Mouse (Mus musculus): ENCODE measurements at regions not wholly inside any gene's neighbourhood (a gene's known extent, or its start where the extent isn't known, plus 50 kb on each side); places are given as distances from the start of the nearest gene placed in this dataset.

- TF ChIP-seq CTCF (IDR thresholded peaks at IDR 0.05; ENCODE audit: low read depth) (no peak), EP300 (IDR thresholded peaks at IDR 0.05; ENCODE audit: low read depth) (no peak)
- DNase-seq (ENCODE audit: low read depth in 3 of 3, low spot score in 3 of 3), result no peak
- 36% methylated on average over 5 of the region's 5 CpGs for WGBS (ENCODE audit: insufficient replicate concordance)
- no peak overlapping the region for H3K4me3 ChIP-seq (ENCODE audit: insufficient read depth in 1 of 2, low read depth in 2 of 2, low read length in 2 of 2)
- H3K9ac ChIP-seq (replicated peaks), result no peak overlapping the region
- no peaks in the 10 kb centered on the region for H3K4me1 ChIP-seq (replicated peaks; ENCODE audit: control insufficient read depth in 2 of 2, insufficient read depth in 2 of 2, low read length in 1 of 2)
- no peaks in the 10 kb centered on the region for H3K36me3 ChIP-seq (replicated peaks; ENCODE audit: control insufficient read depth, insufficient read depth, low read depth)
- H3K27ac ChIP-seq, result no peak overlapping the region
- H3K27me3 ChIP-seq (ENCODE audit: control insufficient read depth, insufficient read depth, low read length), result no peaks in the 10 kb centered on the region
- no peak overlapping the region for H3K4me2 ChIP-seq (ENCODE audit: low read depth)
- H3K9me3 ChIP-seq (ENCODE audit: control insufficient read depth, low read length), result no peaks in the 10 kb centered on the region
- no peak for ATAC-seq (ENCODE audit: insufficient read depth)
These were observed 149.0 kb downstream of the Rplp1 start for GRCm38 (mm10) chr9:61765366-61765765.

GRCm38 (mm10) chr9:61757806-61758205 is 156.5 kb downstream of the Rplp1 start:
- Histone ChIP-seq H3K4me3 (ENCODE audit: insufficient read depth in 1 of 2, low read depth in 2 of 2, low read length in 2 of 2) (no peak overlapping the region), H3K9ac (replicated peaks) (no peak overlapping the region), H3K4me2 (ENCODE audit: low read depth) (no peak overlapping the region), H3K36me3 (replicated peaks; ENCODE audit: control insufficient read depth, insufficient read depth, low read depth) (no peaks in the 10 kb centered on the region), H3K9me3 (ENCODE audit: control insufficient read depth, low read length) (no peaks in the 10 kb centered on the region), H3K4me1 (replicated peaks; ENCODE audit: control insufficient read depth in 2 of 2, insufficient read depth in 2 of 2, low read length in 1 of 2) (no peaks in the 10 kb centered on the region), H3K27me3 (ENCODE audit: control insufficient read depth, insufficient read depth, low read length) (no peaks in the 10 kb centered on the region), H3K27ac (no peak overlapping the region)
- ATAC-seq (ENCODE audit: insufficient read depth), result no peak
- no peak for TF ChIP-seq EP300 (IDR thresholded peaks at IDR 0.05; ENCODE audit: low read depth)
- no peak for TF ChIP-seq CTCF (IDR thresholded peaks at IDR 0.05; ENCODE audit: low read depth)
- no peak for DNase-seq (ENCODE audit: low read depth in 3 of 3, low spot score in 3 of 3)
- WGBS (ENCODE audit: insufficient replicate concordance), result 58% methylated on average over 3 of the region's 3 CpGs

- WGBS (ENCODE audit: insufficient replicate concordance), result 72% methylated on average over 24 of the region's 24 CpGs
- TF ChIP-seq CTCF (IDR thresholded peaks at IDR 0.05; ENCODE audit: low read depth) (no peak), EP300 (IDR thresholded peaks at IDR 0.05; ENCODE audit: low read depth) (no peak)
These were observed 157.5 kb downstream of the Rplp1 start for GRCm38 (mm10) chr9:61756801-61757342.

DNA sequence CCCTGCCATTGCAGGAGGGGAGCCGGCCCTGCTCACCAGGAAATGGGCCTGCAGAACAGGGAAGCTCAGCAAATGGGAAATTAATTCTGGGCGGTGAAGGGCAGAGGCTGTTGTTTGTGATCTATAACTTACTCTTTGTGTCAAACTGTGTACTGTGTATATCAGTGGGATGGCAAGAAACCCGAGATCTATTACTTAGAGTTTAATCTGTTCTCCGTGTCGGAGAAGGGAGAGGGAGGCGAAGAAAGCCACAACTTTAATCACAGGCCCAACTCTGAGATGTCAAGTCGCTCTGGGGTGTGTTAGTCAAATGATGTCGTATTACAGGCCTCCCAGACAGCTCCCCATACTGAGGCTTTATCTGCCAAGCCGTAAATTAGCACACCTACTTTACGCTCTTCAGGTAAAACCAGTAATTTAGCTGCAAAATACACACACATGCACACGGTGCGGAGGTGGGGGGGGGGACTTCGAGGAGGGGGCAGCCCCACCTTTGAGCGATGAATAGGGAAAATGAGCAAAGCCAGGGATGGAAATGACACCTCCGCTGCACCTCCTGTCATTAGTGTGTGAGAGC is 158.0 kb downstream of the Rplp1 start:
- no peaks in the 10 kb centered on the region for H3K9me3 ChIP-seq (ENCODE audit: control insufficient read depth, low read length)
- TF ChIP-seq EP300 (IDR thresholded peaks at IDR 0.05; ENCODE audit: low read depth) (no peak), CTCF (IDR thresholded peaks at IDR 0.05; ENCODE audit: low read depth) (no peak)
- DNase-seq (ENCODE audit: low read depth in 3 of 3, low spot score in 3 of 3) (no peak), ATAC-seq (ENCODE audit: insufficient read depth) (no peak)
- no peak overlapping the region for H3K4me3 ChIP-seq (ENCODE audit: insufficient read depth in 1 of 2, low read depth in 2 of 2, low read length in 2 of 2)
- no peak overlapping the region for H3K27ac ChIP-seq
- H3K4me2 ChIP-seq (ENCODE audit: low read depth), result no peak overlapping the region
- whole genome bisulfite sequencing (ENCODE audit: insufficient replicate concordance), result 56% methylated on average over 15 of the region's 15 CpGs
- no peaks in the 10 kb centered on the region for H3K27me3 ChIP-seq (ENCODE audit: control insufficient read depth, insufficient read depth, low read length)
- no peaks in the 10 kb centered on the region for H3K4me1 ChIP-seq (replicated peaks; ENCODE audit: control insufficient read depth in 2 of 2, insufficient read depth in 2 of 2, low read length in 1 of 2)
- no peaks in the 10 kb centered on the region for H3K36me3 ChIP-seq (replicated peaks; ENCODE audit: control insufficient read depth, insufficient read depth, low read depth)
- no peak overlapping the region for H3K9ac ChIP-seq (replicated peaks)

More at GRCm38 (mm10) chr9:61756801-61757342, 157.5 kb downstream of the Rplp1 start:
- no peak for DNase-seq (ENCODE audit: low read depth in 3 of 3, low spot score in 3 of 3)
- ATAC-seq (ENCODE audit: insufficient read depth), result no peak
- H3K4me1 ChIP-seq (replicated peaks; ENCODE audit: control insufficient read depth in 2 of 2, insufficient read depth in 2 of 2, low read length in 1 of 2), result no peaks in the 10 kb centered on the region
- H3K4me3 ChIP-seq (ENCODE audit: insufficient read depth in 1 of 2, low read depth in 2 of 2, low read length in 2 of 2), result no peak overlapping the region
- H3K27me3 ChIP-seq (ENCODE audit: control insufficient read depth, insufficient read depth, low read length), result no peaks in the 10 kb centered on the region
- H3K9ac ChIP-seq (replicated peaks), result no peak overlapping the region
- H3K9me3 ChIP-seq (ENCODE audit: control insufficient read depth, low read length), result no peaks in the 10 kb centered on the region
- no peaks in the 10 kb centered on the region for H3K36me3 ChIP-seq (replicated peaks; ENCODE audit: control insufficient read depth, insufficient read depth, low read depth)
- H3K27ac ChIP-seq, result no peak overlapping the region
- H3K4me2 ChIP-seq (ENCODE audit: low read depth), result no peak overlapping the region

DNA sequence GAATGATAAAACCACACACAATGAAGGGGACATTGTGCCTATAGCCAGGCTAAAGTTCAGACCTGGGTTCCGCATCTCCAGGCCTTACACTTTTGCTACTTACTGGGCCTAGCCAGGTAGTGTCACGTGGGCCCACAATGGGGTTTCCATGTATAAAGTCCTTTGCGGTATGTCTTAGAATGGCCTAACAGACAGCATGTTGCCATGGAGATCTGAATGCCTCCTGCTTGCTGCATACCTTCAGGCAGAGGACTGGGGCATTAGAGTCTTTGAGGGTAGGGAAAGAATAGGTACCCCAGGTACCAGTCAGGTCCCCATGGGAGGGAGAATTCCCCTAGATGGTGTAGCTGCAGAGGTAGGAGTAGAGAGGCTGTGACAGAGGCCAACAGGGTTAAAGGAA is 159.0 kb downstream of the Rplp1 start:
- ATAC-seq (ENCODE audit: insufficient read depth), result no peak
- H3K4me1 ChIP-seq (replicated peaks; ENCODE audit: control insufficient read depth in 2 of 2, insufficient read depth in 2 of 2, low read length in 1 of 2), result no peaks in the 10 kb centered on the region
- H3K4me2 ChIP-seq (ENCODE audit: low read depth), result no peak overlapping the region
- WGBS (ENCODE audit: insufficient replicate concordance), result 65% methylated on average over 3 of the region's 3 CpGs
- no peaks in the 10 kb centered on the region for H3K27me3 ChIP-seq (ENCODE audit: control insufficient read depth, insufficient read depth, low read length)
- no peaks in the 10 kb centered on the region for H3K9me3 ChIP-seq (ENCODE audit: control insufficient read depth, low read length)
- DNase-seq (ENCODE audit: low read depth in 3 of 3, low spot score in 3 of 3), result no peak
- TF ChIP-seq EP300 (IDR thresholded peaks at IDR 0.05; ENCODE audit: low read depth), result no peak
- no peak for TF ChIP-seq CTCF (IDR thresholded peaks at IDR 0.05; ENCODE audit: low read depth)
- no peak overlapping the region for H3K27ac ChIP-seq
- no peak overlapping the region for H3K9ac ChIP-seq (replicated peaks)
- H3K4me3 ChIP-seq (ENCODE audit: insufficient read depth in 1 of 2, low read depth in 2 of 2, low read length in 2 of 2), result no peak overlapping the region
- H3K36me3 ChIP-seq (replicated peaks; ENCODE audit: control insufficient read depth, insufficient read depth, low read depth), result no peaks in the 10 kb centered on the region
